Mouse (Mus musculus): ENCODE measurements at regions not wholly inside any gene's neighbourhood (a gene's known extent, or its start where the extent isn't known, plus 50 kb on each side); places are given as distances from the start of the nearest gene placed in this dataset.

DNA sequence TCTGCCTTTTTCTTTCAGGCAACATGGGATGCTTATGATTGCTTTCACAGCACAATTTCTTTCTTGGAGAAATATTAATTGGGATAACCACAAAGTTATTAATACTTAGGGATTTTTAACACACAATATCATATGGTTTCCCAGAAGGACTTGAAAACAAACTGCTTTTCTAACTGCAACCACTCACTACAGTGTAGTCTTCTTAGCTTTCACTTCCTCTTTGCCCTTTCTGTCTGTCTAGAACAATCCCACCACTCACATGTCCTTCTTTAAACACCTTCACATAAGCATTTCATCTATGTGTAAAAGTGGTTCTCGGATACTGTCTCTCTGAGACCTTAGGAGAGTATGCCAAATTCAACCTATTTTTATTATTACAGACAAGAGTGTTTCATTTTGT lies 204.3 kb downstream of the C1d start:
- no peak for DNase-seq (ENCODE audit: low read depth, low spot score)

DNA sequence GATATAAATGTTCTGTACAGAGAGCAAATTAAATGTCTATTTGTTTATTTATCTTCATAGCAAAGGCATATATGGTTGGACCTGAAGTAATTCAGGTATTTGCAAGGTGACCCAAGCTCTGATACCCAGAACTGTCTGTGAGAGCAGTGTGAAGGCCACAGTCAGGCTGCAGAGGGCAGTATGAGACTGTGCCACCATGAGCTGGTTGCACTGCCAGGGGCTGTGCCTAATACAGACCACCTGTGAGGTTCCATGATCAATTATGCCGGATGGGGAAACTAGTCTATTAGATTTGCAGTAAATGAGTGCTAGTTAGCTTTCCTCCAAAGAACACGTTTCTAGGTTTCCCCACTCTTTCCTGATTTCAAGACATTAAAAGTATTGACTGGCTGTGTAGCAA lies 207.5 kb downstream of the C1d start:
- DNase-seq (ENCODE audit: low read depth, low spot score), result peak; percentile 24

- DNase-seq (ENCODE audit: low read depth, low spot score), result no peak
These were observed 211.2 kb downstream of the C1d start for GRCm38 (mm10) chr11:17468431-17469165.

DNA sequence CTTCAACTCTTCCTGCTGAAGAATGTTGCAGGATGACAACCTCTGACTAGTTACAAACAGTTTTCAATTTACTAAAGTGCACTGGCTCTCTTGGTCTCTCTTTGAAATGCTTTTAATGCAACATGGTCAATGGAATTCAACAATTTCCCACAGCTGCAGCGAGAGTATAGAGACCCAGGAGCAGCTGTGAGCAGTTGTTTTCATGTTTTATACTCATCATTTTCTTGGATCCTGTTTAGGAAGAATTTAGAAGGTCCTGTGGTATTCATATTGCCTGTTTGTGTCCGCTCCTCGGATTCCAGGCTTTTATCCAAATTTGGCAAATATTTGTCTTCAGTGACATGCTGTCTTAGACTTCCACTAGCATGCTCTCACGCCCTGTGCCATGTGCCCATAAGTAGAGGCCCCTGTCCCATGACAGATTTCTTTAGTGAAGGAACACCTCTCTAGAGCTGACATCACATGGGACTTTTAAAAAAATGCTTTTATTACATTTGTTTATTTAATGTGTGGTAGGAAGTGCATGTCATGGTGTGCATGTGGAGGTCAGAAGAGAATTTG lies 224.1 kb downstream of the C1d start:
- no peak for DNase-seq (ENCODE audit: low read depth, low spot score)

GRCm38 (mm10) chr11:17483849-17484441 lies 226.6 kb downstream of the C1d start:
- DNase-seq (ENCODE audit: low read depth, low spot score), result no peak

GRCm38 (mm10) chr11:17501120-17502043 lies 244.0 kb downstream of the C1d start:
- DNase-seq (ENCODE audit: low read depth, low spot score), result no peak

GRCm38 (mm10) chr11:17502052-17502451 lies 244.7 kb downstream of the C1d start:
- DNase-seq (ENCODE audit: low read depth, low spot score), result no peak

- DNase-seq (ENCODE audit: low read depth, low spot score), result peak; percentile 28
These were observed 265.0 kb downstream of the C1d start for GRCm38 (mm10) chr11:17522220-17522919.

DNA sequence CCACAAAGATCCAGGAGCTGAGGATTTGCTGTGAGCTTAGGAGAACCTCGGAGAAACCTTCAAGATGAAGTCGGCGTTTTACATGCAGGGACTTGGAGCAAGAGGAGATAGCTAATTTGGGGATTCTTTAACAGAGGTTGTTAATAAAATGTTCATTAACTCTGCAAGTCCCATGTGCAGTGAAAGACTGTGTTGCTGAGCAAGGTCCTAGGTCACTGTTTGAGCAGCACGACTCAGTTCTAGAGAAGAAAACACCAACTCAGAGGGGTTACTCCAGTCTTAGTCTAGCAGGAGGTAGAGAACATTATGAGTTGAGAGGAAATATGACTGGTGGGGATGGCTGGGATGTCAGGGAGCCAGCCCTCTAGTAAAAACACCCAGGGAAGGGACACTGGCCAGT lies 265.9 kb downstream of the C1d start:
- DNase-seq (ENCODE audit: low read depth, low spot score), result no peak

DNA sequence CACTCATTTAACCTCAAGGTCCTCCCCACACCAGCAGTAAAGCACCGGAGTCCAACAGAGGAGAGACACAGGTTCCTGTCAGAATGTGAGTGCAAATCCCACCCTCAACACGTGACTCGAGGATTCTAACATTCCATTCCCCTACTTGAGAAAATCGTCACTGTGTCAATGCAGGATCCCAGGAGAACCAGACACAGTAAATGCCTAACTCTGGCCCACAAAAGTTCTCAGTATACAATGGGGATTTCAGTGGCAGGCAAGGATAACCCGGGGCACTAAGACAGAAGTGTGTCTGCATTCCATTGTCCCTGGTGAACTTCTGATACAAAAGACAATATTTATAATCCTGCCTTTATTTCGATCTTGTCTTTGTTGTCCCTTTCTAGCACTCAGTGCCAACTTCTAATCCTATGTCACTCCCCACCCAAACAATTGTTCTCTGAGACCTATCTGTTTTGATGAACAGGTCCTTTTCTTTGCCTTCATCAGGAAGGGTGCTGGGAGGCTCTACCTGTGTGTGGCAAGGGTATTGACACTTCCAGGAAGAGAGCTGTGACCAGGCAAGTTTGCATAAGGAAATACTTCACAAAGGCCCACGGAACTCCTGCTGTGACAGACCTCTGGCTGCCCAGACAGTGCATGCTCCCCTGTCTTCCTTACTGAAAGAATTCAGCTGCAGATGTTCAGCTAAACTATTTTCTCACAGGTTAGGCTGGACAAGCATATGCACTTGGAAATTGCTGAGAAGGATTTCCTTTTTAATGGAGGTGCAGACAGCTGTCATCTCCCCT lies 267.8 kb downstream of the C1d start:
- DNase-seq (ENCODE audit: low read depth, low spot score), result peak; percentile 79

GRCm38 (mm10) chr11:17526476-17526875 lies 269.1 kb downstream of the C1d start:
- DNase-seq (ENCODE audit: low read depth, low spot score), result no peak

GRCm38 (mm10) chr11:17528609-17529008 lies 271.2 kb downstream of the C1d start:
- no peak for DNase-seq (ENCODE audit: low read depth, low spot score)

DNA sequence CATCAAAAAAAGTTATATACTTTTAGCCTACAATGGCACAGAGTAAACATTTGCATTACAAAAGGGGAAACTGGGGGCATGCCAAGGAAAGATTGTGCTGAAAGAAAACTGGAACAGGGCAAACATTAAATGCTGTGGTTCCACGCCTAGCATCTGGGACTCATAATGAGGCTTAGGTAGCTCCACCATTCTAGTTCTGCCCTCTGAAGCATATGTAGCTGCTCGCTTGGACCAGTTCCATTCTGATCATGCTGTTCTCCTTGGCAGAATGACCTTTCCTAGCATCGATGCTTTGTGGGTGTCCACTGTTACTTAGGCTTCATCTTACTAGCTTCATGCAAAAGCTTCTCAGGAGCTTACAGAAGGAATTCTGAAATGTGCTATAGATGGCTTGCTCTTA lies 276.3 kb downstream of the C1d start:
- DNase-seq (ENCODE audit: low read depth, low spot score), result no peak

GRCm38 (mm10) chr11:17546286-17546685 lies 288.9 kb downstream of the C1d start:
- no peak for DNase-seq (ENCODE audit: low read depth, low spot score)

- no peak for DNase-seq (ENCODE audit: low read depth, low spot score)
These were observed 291.8 kb downstream of the C1d start for GRCm38 (mm10) chr11:17549148-17549547.

DNA sequence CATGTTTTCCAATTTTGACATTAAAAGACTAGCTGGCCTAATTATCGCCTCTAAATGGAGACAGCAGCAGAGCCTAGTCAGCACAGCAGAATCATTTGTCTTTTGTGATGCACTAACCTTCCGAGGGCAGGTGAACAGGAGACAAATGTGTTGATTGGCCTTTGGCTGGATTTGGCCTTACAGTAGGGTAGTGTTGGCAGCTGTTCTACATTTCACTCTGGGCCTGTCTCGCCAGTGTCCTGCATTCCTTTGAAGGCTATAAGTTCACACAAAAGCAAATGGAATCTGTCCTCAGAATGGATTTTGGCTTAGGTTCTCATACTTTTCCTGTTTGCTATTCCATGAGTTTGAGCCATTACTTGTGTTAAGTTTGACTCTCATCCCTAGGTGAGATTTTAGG lies 297.9 kb downstream of the C1d start:
- DNase-seq (ENCODE audit: low read depth, low spot score), result no peak

- DNase-seq (ENCODE audit: low read depth, low spot score), result no peak
These were observed 334.6 kb downstream of the C1d start for GRCm38 (mm10) chr11:17591780-17592487.

GRCm38 (mm10) chr11:17603726-17604493 lies 346.5 kb downstream of the C1d start:
- no peak for DNase-seq (ENCODE audit: low read depth, low spot score)

All from R1 (cell line).